Mouse (Mus musculus) brain, adult 2 months (tissue): ENCODE results near the gene Cryba2.
A peak's percentile ranks its signal among the peaks of the same experiment; 100 is the strongest.

Source experiments
- DNase-seq: peaks from one replicate; pipeline ENCODE4 v3.0.0; 2011; ENCODE audit warnings: low read depth, low spot score

Cryba2 gene

DNA sequence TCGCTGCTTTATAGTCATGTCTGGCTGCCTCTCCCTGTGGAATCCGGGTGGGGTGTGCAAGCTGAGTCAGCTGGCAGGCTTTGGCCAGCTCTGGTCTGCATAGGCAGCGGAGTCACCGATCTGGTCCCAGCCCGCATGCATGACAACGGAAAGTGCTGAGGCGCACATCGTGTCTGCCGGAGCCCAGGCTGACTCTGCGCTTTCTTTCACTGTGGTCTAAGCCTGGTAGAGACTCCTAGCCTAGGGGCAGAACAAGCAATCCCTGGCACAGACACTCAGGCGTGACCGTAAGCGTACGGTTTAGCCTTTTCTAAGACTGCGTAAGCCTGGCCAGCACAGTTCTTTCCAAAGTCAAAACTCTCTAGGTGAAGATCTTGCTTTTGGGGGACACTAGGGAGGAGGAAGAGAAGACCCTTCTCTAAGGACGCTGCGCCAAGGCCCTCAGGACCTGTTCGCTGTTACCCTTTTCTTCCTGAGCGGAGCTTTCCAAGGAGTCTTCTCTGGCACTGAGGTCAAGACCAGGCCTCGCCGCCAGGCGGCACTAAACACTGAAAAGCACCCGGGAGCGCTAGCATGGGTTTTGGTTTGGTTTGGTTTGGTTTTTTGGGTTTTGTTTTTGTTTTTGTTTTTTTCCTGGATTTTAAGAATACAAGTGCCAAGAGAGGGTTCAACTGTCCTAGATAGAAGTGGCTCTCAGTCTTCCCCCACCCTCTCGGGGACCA, at the start of gene Cryba2:
TSS of gene Cryba2 (minus strand) at position 10 of the 722 bp plus-strand sequence.
- peak; percentile 71 for DNase-seq

DNA sequence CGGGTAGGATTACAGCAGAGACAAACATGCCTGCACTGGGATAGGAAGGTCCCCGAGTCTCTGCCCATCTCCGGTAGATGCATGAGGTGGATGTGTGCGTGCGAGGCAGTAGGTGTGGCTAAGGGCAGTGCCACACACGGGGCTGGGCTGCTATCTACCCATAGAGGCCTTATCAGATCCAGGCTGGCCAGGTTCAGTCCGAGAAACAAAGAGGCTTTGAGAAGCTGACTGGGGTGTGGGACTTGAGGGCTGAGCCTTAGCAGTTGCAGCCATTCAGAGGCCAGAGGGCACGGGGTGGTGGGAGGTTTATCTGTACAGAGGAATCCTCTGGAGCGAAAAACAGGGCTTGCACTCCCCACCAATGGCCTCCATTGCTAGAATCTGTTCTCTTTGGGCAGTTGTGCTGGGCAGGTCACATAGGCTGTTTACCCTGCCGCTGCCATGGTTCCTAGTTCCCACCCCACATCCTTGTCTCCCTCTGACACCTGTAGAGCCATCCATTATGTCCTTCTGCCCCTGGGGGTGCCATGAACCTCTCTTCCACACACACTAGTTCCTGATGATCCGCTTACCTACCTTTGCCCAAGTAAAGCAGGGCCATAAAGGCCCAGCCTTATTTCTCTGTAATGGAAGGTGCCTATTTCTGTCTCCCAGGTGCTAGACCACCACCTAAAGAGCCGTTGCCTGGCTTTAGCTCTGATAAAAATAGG, 48.9 kb upstream of the Cryba2 start:
- no peak for DNase-seq

DNA sequence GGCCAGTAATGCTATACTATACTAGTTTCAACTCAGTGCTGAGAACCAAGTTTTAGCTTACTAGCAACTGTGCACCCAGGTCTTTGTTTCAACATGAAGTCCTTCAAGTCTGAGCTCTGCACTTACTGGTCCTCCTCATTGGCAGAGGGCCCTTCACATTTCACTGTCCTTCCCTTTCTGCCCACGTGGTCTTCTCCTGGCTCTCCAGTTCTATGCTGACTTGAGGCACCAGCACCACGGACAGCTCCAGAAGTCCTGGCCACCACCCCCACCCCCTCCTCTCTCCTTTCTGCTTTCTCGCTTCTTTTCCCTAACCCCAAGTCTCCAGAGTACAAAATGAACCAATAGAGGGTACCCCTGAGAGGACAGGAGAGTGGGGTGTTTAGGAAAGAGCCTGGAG, 46.8 kb upstream of the Cryba2 start:
- DNase-seq, result no peak

DNA sequence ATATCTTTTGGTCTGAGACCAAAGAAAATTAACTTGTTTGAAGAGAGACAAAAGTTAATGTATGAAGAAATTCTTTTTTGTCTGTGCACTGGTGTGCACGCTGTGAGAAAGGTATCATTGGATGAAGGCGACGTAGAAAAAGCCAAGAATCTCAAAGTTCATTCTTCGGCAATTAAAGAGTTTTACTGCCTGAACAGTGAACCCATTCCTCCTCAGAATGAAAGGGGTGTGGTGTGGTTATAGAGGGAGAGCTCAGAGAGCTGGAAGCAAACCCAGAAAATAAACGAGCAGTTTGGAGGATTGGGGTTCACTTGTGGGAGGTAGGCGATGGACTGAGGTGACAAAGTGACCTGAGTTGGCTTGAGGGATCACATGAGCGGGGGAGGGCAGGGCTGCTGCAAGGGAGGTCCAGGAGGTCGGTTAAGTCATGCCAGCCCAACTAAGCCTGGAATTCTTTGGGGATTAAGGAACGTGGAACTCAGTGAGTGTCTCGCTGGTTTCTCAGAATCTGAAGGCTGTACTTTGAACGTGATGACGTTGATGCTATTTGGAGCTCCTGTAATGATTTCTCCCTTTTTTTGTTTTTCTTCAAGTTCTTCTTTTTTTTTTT, 43.4 kb upstream of the Cryba2 start:
- no peak for DNase-seq

DNA sequence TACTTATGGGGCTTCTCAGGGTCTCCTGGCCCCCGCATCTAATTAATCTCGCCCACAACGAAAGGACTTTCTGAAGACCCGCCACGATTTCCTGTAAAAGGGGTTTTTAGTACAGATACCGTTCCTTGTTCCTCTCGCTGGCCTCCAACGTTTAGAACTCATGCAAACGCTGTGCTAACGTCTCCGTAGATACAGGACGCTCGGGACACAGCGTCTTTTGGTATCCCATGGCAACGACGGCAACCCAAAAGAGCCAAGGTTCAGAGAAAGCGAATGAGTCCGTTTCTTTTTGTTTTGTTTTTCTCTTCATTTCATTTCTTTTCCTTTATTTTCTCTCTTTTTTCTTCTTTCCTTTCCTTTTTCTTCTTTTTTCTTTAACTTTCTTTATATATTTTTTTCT, 42.5 kb upstream of the Cryba2 start, which contains the start of gene Cfap65:
TSS of gene Cfap65 (minus strand) at position 198 of the 400 bp plus-strand sequence.
- peak; percentile 92 for DNase-seq

DNA sequence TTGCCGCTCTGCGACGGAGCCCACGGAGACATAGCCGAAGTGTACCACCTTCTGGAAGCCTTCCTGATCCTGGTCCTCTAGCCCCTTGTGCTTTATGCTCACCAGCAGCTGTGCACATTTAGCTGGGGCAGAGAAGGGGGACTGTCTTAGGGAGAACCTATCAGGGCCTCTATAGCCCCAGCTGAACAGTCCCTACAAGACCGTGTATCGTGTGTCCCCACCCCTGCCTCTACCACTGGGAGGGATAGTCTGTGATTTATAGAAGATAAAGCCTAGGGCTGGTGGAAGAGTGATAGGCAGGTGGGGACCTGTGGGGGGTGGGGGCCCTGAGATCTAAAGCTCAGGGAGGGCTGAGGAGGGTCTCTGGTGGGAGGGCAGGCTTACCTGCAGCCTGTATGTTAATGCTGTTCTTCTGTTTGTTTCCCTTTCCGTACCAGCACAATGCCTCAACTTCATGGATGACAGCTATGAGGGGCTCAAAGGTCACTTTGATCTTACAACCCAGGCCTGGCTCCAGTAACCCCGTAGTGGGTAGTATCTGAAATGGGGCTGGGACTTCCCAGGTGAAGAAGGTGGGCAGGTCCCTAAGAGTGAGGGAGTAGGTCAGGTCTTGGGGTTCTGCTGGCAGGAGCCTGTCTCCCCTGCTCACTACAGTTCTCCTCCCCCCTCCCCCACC, 34.8 kb upstream of the Cryba2 start:
- no peak for DNase-seq

DNA sequence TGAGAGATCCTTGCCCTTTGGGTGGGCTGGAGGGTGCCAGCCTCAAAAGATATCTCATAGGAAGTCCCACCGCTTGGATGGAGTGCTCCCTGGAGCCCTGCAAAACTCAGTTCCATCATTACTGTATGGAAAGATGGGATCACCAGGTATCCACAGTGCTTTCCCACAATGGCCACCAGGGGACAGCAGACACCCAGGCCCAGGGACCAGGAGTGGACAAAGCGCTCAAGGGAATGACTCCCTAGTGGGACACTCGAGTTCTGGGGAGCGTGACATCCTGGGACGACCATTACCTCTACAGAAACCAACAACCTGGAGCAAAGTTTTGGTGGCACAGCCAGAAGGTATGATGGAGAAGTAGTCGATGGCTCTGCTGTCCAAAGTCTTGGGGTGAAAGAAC, 33.8 kb upstream of the Cryba2 start:
- peak; percentile 52 for DNase-seq

DNA sequence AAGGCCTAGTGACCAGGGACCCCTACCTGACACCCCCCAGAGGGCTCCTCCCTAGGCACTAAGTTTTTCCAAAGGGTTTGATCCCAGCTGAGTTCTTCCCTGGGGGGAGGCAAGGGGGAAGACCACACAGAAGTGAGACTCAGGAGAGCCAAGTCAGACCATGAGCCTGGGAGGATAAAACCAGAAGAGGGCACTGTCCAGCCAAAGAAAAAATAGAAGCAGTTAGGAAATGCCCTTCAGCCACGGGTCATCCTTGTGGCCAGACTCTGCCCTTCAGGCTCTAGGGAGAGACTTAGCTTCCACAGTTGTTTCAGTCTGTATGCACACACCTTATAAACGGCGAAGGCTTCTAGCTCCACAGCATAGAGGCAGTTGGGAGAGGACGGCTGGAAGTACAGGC, 31.5 kb upstream of the Cryba2 start:
- no peak for DNase-seq

DNA sequence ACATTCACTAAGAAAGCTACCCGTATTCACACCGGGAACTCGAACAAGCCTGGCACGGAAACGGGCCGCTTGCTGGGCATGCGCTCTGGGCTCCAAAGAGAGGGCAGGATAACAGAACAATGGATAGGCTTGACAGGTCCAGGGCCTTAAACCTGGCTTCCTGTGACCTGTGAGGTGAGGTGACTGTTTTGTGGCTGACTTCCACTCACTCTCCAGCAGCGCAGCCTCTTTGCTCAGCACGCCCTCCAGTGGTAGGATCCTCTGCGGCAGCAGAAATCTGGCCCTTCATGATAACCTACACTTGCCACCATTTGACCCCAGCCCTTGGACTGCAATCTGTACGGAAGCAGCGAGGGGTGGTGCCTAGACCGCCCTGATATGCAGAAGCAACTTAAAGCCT, 22.8 kb upstream of the Cryba2 start:
- DNase-seq, result no peak

DNA sequence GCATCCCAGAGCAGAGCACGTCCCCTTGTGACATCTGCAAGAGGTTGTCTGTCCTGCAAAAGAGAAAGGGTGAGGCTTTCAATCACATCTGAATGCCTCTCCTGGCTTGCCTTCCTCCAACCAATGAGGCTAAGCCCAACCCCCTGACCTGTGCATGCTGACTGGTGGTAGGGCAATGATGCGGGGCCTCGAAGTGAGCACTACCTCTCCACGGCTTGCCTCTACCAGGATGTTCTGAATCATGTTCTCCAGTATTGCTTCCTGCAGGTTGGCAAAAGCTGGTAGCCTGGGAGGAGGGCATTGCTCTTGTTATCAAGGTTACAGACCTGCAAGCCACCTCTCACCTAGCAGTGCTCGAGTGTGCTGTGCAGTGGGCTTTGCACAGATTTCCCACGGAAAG, 9.2 kb upstream of the Cryba2 start:
- DNase-seq, result no peak

DNA sequence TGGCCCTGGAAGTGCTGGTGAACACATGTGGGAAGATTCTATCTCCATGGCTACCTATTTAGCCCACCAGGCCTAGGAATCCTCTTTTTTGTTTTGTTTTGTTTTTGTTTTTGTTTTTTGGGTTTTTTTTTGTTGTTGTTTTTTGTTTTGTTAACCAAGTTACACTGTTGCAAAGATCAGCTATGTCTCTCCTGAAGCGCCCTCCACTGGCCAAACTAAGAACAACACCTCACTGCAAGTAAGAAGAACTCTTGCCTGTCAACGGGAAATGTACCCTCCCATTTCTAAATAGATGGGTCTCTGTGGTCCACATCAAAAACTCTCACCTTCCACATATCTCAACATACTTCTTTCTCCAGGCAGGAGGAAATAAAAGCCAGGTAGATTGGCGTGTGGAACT, 8.7 kb upstream of the Cryba2 start:
- peak; percentile 86 for DNase-seq

DNA sequence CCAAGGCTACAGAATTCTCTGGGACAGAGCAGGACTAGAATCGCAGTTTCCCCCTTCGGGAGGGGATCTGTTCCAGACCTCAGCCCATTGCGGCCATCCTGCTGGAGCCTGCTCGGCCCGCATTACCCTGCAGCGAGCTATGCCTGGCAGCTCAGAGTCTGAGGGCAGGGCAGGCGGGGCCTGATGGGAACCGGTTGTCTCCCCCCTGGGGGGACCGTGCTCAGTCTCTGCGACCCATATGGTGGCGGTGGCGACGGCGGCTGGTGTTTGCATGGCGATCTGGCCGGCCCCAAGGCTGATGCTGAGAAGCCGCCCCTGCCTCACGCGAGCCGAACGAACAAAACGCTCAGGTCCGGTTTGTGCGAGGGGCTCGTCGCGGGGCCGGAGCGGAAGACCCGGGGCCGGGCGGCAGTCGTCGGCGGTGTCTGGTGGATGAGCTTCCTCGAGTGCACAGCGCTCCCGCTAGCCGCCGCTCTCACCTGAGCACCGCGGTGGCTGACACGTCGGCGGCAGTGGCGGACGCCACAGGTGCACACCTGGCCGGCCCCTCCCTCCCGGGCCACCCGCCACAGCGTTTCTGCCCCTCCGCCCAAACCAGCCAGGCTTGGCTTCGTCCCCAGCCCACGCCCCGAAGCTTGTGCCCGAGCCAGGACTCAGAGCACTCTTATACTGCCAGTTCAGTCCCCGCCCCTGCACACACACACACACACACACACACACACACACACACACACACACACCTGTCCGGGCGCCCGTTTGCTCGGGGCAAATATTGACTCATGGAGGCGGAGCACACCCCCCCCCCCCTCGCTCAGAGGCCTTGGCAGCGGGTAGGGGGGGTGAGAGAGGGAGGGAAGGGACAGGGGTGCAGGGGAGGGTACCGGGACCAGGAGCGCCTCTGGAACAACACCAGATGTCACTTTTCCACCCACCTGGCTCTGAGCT, 7.7 kb upstream of the Cryba2 start:
- no peak for DNase-seq

DNA sequence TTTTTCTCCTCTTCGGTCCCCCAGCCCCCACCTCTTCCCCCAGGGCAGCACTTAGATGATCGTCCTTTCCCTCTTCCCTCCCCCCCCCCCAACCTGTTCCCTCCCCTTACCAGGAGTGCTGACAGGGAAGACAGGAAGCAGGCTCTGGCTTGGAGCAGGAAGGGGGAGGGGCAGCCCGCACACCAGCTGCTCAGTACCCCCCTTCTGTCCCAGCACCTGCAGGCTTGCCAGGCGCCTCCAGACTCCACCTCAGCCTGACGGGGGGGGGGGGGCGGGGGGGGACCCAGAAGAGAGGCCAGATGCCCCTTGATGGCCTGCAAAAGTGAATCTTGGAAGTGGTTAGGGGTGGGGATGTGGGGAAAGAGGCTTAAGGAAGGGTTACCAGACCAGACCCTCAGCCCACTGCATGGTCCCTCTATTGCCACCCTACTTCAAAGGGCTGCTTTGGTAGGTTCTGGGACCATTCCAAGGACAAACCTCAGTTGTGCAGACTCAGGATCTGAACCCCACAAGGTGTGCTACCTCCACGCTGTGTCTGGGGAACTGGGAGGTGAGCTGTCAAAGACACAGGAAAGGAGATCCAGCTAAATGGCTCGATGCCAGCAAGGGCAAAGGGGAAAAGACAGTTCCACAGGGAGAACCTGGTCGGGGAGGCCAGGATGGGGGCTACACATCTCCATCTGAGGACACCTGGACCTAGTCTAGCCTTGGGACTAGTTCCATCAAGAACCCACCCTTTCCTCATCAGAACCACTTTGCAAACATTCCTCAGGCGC, 5.9 kb upstream of the Cryba2 start:
- no peak for DNase-seq

DNA sequence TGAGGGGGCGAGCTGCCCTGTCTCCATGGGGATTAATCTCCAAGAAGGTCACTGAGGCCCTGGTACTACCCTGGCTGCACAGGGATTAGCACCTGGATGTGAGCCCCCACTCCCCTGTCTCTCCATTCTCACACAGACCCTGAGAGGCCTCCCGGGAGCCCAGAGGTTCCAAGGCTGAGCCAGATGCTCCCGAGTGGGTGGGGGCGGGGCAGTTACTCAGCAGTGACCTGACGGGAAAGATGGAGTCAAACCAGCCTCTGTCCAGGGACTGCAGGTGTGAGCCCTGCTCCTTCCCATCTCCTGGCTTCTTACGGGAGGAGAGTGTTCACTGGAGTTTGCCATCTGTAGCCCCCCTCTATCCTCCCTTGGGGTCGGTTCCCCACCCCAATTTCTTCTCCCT, 5.0 kb upstream of the Cryba2 start:
- DNase-seq, result no peak

DNA sequence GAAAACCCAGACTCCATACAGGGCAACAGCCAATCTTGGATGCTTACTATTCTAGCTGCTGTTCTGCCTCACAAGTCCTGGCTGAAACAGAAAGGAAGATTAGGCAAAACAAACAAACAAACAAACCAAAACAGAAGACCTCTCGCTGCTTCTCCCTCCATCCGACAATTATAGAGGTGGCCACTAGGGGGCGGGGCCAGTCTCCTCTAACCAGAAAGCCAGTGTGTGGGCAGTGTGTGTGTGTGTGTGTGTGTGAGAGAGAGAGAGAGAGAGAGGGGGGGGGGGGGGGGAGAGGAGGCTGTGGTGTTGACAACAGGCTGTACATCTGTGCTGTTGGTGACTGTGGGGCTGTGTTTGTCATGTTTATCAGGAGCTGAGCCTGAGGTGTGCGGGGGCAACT, 2.0 kb upstream of the Cryba2 start:
- peak; percentile 84 for DNase-seq

DNA sequence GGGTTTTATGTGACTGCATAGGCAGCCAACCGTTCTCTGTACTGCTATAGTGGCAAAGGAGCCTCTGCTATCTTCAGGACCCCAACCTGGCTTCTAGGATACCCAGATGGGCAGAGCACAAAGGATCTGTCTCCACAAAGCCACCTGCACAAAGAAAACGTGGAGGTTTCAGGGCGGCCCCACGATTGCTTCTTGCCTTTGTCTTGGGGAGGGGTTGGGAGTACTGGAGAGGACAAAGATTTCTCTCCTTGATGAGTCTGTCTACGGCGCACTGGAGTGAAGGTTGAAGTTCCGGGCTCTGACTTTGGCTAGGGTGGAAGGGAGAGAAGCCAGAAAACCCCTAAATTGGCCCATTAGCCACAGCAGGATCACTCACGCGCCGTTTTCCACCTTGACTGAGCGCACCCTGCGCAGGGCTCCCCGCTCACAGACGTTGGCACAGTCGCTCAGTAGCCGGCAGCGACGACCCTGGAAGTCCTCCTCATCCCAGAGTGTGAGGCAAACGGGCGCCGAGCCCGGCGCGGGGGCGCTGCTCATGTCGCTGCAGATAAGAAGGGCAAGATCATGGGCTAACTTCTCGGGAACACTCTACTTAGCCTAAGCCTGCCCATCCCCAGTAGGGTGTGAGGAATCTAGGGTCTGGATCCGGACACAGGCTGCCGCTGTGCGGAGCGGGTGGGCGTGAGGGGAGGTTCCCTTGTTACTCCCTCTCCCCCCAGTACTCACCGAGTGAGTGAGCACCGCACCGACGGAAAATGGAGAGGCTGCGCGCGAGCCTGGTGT, 401 bp downstream of the Cryba2 start:
- no peak for DNase-seq

DNA sequence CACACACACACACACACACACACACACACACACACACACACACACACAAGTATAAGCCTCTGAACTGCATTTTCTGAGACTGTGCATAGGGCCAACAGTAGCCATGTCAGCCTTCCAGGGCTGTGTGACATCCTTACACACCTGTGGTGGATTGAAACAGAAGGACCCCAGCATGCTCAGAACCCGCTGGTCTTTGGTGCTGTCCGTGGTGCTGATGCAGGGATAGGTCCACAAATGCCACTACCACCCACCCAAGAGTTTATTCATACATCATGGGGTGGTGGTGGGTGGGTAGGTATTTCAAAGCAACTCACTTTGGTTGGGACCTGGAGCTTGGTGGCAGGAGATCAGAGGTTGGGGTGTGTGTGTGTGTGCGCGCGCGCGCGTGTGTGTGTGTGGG, 1.4 kb downstream of the Cryba2 start:
- no peak for DNase-seq

DNA sequence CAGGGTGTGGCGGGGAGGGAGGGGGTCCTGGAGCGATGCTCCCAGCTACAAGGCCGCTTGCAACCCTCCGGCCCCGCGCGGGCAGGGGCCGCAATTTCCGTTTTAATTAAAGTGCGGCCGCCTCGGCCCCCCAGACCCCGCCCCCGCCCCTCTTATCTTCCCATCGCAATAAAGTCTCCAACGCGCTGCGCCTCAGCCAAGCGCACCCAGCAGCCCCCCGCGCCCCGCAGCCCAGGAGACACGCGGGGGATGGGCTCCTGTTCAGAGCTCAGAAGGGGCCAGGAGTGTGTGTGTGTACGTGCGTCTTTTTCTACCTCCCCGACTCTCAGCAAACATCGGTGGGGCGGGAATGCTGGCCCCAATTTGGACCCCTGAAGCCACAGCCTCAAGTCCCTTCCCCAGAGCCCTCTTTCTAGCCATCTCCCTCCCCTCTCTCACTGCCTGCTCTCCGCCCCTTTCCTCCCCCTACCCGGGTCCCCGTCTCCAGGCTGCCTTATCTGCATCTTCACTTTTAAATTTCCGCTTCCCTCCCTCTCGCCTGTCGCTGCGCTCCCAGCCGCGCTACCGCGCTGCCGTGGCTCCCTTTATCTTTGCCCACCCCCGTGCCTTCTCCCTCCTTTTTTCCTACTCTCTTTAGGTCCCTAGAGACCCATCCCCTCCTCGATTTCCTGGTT, 7.4 kb downstream of the Cryba2 start, which contains the start of gene Fev:
TSS of gene Fev (minus strand) at position 51 of the 674 bp plus-strand sequence.
- DNase-seq, result no peak
